Mouse (Mus musculus): ENCODE measurements at regions not wholly inside any gene's neighbourhood (a gene's known extent, or its start where the extent isn't known, plus 50 kb on each side); places are given as distances from the start of the nearest gene placed in this dataset.

DNA sequence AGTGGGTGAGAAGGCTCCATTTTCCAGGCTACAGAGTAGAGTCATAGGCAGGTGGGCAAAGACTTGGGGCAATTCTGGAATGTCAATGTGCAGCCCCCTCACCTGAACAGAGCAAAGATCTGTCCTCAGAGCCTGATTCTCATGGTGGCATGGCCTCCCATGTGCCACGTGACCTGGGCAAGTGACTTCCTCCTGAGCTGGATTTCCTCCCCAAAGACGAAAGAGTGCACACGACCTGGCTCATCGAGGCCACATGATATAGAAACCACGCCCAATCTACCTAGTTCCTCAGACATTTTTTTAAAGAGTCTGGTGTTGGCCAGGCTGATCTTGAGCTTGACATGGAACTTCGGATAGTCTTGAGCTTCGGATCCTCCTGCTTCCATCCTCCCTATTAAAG, 139.5 kb upstream of the Tle3 start:
- no peak for DNase-seq

DNA sequence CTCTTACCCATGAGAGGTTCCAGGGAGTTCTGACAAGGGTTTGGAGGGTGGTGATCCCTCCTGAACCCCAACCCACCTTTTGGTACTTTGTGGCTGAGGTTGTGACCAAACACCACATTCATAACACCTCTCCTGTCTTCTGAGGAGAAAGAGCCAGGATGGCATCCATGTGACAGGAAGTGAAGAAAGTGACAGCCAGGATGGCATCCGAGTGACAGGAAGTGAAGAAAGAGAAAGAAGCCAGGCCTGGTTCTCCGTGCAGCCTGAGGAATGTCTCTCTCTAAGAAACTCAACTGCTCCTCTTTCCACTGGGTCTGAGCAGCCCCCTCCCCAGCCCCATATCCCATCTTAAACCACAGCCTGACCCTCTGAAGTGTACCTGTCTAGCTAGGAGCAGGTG, 138.9 kb upstream of the Tle3 start:
- no peak for DNase-seq

DNA sequence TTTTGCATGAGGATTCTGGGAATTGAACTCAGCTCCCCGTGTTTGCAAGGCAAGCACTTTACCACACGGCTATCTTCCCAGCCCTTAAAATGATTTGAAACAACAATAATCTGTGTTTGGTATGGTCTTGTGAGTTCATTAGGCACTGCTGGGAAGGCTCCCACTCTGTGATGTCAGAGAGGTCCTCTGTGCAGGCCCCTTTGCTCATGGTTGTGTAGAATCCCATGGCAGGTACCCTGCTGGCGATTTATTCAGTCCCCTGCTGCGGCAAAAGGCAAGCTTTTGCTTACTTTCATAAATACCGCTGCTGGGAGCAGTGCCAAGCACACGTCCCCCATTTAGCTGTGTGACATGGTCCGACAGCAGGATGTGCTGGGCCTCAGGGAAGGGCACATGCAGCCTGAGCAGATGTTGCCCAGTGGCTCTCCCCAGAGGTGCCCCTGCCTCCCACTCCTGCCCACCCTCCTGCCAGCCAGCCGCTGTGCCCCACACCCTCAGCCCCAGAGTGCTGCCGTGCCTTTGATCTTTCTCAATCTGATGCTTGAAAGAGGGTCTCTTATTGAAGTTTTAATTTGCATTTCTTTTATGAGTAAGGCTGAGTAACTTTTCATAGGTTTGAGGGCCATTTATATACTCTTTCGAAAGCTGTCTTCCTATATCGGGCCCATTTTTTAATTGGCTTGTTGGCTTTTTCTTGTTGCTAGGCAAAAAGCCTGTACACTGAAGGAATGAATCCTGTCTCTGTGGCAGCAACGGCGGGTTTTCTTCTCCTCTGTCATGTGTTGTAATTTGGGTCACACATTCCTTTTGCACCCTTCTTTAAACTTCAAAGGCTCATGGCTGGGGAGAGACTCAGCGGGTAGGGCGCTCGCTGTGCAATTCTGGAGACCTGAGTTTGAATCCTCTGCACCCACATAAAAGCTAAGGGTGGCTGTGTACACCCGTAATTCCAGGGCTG, 136.2 kb upstream of the Tle3 start:
- no peak for DNase-seq

GRCm38 (mm10) chr9:61238687-61239250, 133.4 kb upstream of the Tle3 start:
- no peak for DNase-seq

GRCm38 (mm10) chr9:61239328-61239727, 132.8 kb upstream of the Tle3 start:
- DNase-seq = no peak

DNA sequence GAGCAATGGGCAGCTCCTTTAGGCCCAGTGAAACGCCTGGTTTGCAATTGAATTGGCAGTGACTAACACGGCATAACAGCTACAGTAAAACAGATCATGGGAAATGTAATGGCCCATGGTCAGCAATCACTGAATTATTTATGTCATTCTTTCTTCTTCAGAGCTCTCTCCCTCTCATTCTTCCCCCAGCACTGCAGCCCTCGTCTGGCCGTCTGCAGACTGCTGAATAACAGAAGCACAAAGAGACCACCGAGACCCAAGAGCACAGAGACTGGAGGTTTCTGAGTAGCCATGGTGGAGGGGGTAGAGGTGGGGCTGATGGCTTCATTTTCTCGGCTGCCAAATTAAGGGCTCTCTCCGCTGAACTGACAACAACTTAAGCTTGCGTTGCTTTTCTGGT, 130.7 kb upstream of the Tle3 start:
- no peak for DNase-seq

DNA sequence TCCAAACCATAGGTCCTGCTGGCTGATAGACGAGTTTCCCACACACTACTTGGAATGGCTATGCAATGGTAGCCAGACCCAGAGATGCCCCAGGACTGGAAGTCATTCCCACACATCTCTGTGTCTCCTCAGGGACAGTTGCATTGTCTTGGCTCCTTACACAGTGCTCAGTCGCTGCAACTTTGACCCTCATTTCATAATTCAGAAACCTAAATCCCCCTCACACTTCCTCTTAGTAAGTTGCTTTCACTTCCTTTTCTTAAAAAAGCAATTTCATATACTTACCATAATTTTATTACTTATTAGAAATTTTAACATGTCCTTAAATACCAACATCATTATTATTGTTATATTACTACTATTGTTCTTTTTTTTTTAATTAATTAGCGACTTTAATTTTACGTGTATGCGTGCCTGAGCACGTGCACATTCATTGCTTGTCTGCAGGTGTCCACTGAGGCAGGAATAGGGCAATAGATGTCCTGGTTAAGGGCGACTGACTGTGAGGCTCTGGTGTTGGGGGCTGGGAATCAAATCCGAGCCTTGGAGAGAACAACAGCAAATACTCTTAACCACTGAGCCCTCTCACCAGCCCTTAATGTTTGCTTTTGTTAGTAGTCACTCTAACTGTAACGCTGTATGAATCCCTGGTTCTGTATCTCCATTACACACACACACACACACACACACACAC, 129.9 kb upstream of the Tle3 start:
- DNase-seq = no peak

GRCm38 (mm10) chr9:61243289-61243688, 128.9 kb upstream of the Tle3 start:
- DNase-seq = no peak

- no peak for DNase-seq
Measured at GRCm38 (mm10) chr9:61249691-61250425, 122.3 kb upstream of the Tle3 start.

GRCm38 (mm10) chr9:61251606-61252005, 120.6 kb upstream of the Tle3 start:
- no peak for DNase-seq

GRCm38 (mm10) chr9:61253761-61254160, 118.4 kb upstream of the Tle3 start:
- no peak for DNase-seq

GRCm38 (mm10) chr9:61257488-61257887, 114.7 kb upstream of the Tle3 start:
- no peak for DNase-seq

DNA sequence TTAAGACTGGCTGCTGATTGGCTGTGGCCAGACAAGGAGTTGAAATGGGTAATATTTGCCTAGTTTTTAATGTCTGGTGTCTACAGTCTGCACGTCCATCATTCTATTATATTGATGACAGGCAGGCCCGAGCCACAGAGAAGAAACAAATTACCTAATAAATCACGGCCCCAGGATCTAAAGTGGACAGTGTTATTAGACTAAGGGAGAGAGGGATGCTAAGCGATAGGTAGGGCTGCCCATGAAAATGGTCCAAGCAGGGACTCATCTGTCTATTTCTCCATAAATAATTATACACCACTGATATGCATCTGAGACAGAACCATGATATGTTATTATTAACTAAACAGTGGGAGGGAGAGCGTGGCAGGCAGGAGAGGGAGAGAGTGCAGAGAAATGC, 114.1 kb upstream of the Tle3 start:
- DNase-seq = no peak

GRCm38 (mm10) chr9:61259421-61260174, 112.6 kb upstream of the Tle3 start:
- DNase-seq = peak; percentile 7

GRCm38 (mm10) chr9:61261263-61261662, 110.9 kb upstream of the Tle3 start:
- DNase-seq = no peak

GRCm38 (mm10) chr9:61261739-61262333, 110.3 kb upstream of the Tle3 start:
- DNase-seq = no peak

DNA sequence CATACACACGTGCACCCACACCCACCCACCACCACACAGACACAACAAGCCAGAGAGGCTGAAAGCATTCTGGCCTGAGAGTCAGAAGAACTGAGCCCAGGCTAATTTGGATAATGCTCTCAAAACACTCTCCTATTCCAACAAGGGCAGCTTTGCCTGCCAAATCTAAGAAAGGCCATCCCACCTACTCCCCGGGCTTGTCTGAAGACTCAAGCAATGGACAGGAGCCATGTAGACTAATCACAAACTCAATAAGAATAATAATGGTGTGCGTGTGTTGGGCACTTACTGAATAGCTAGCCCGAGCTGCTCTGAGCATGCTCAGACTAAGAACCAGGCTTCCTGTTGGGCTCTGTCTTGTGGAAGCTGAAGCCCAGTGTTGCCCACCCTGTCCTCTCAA, 108.8 kb upstream of the Tle3 start:
- DNase-seq = no peak

DNA sequence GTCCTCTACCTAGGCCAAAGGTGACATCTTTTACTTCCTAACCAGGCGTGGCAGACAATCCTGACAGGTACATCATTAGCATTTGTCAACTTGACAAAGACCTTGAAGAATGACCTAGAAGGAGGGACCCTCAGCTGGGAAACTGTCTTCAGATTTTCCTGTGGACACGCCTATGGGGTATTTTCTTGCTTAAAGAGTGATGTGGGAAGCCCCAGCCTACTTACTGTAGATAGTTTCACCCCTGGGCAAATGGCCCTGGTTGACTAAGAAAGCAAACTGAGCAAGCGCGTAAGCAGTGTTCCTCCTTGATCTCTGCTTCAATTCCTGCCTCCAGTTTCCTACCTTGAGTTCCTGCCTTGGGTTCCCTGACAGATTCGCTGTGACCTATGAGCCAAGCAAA, 106.7 kb upstream of the Tle3 start:
- no peak for DNase-seq

- peak; percentile 9 for DNase-seq
Measured at GRCm38 (mm10) chr9:61266992-61267391, 105.2 kb upstream of the Tle3 start.

GRCm38 (mm10) chr9:61267541-61267940, 104.6 kb upstream of the Tle3 start:
- no peak for DNase-seq

- no peak for DNase-seq
Measured at GRCm38 (mm10) chr9:61268162-61268561, 104.0 kb upstream of the Tle3 start.

DNA sequence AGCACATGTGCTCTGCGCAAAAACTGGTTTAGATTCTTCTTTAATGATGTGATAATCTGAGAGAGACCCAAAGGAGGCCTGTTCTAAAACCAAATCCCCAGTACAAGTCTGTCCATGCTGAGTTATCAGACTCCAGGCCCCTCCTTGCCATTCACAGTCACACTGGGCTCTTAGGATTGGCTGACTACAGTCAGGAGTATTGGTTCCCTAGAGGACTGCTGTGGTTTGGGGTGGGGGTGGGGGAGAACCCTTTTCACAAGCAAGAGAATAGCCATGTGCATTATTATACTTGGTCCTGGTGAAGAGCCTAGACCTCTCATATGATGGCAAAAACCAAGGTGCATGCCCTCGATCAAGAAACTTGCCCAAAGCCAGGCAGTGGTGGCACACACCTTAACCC, 103.5 kb upstream of the Tle3 start:
- DNase-seq = no peak
